Mouse (Mus musculus) liver, embryonic 16.5 days (tissue): ENCODE measurements around the gene Smg5. TPM values are rescaled to one million over a fixed set of nuclear protein-coding genes. Genes with fewer than 3 reads are reported as not detected.
"Not testable (repeated sequence)": the region's sequence is repeated elsewhere in the genome, so short reads cannot be mapped to it uniquely, and the experiment has no call there.

Source experiments
- ATAC-seq: fragments of 200-750 bp; cut with Nextera tagmentation; 2 replicates; pipeline ENCODE4 v1.8.0; 2017; ENCODE audit warnings: low read depth, mild to moderate bottlenecking, moderate number of reproducible peaks, moderate library complexity
- H3K27ac ChIP-seq: fragments of 300-500 bp; sonication (generic); 2 replicates; pipeline ENCODE4 v1.5.1; 2014; ENCODE audit warnings: mild to moderate bottlenecking, low read length
- H3K27me3 ChIP-seq: fragments of 300-500 bp; sonication (generic); 2 replicates; pipeline ENCODE4 v1.6.1; 2014; ENCODE audit warnings: low read depth, low read length, mixed read lengths; ENCODE audit not compliant: control insufficient read depth, insufficient read depth
- H3K36me3 ChIP-seq: fragments of 300-500 bp; sonication (generic); 2 replicates; pipeline ENCODE4 v1.6.1; 2014; ENCODE audit warnings: mild to moderate bottlenecking; ENCODE audit not compliant: control insufficient read depth, insufficient read depth
- H3K4me1 ChIP-seq: fragments of 300-500 bp; sonication (generic); 2 replicates; pipeline ENCODE4 v1.6.1; 2014; ENCODE audit warnings: low read depth, low read length, mixed read lengths; ENCODE audit not compliant: control insufficient read depth
- H3K4me2 ChIP-seq: fragments of 300-500 bp; sonication (generic); 2 replicates; pipeline ENCODE4 v1.6.1; 2014; ENCODE audit warnings: low read depth, low read length, mixed read lengths
- H3K4me3 ChIP-seq: fragments of 300-500 bp; sonication (generic); 2 replicates; pipeline ENCODE4 v1.5.1; 2014; ENCODE audit warnings: low read depth, mild to moderate bottlenecking, low read length
- H3K9ac ChIP-seq: fragments of 300-500 bp; sonication (generic); 2 replicates; pipeline ENCODE4 v1.6.1; 2014; ENCODE audit warnings: low read depth, low read length
- H3K9me3 ChIP-seq: fragments of 300-500 bp; sonication (generic); replicated peaks from 2 replicates; pipeline ENCODE4 v1.6.1; 2016; ENCODE audit warnings: low read length; ENCODE audit not compliant: control insufficient read depth
- WGBS: fragments of 180-500 bp; shearing (Covaris S2); extraction: QIAGEN DNeasy Blood & Tissue Kit; methylation state at CpG from one replicate; pipeline ENCODE4 v1.1.7; 2014; ENCODE audit not compliant: insufficient replicate concordance; 5-methylcytosine and 5-hydroxymethylcytosine counted together
- polyA plus RNA-seq: library from polyadenylated mRNA; unstranded; fragments of >200 nt; fragmentation: Nextera tagmentation; extraction: Ambion mirVana; gene quantifications from 2 replicates; pipeline ENCODE4 v1.2.1, GENCODE M21; 2015

Gene Smg5
- polyA plus RNA-seq, 1 experiment from 2014 or later, result 30.8 TPM

- not testable (repeated sequence) for H3K4me3 ChIP-seq, H3K36me3 ChIP-seq, H3K27me3 ChIP-seq, H3K9ac ChIP-seq, H3K4me2 ChIP-seq, ATAC-seq, H3K27ac ChIP-seq, H3K9me3 ChIP-seq, H3K4me1 ChIP-seq
- WGBS, result 43% methylated on average over 5 of the region's 7 CpGs
Measured at GRCm38 (mm10) chr3:88376644-88377043, 40.6 kb downstream of the Smg5 start.

GRCm38 (mm10) chr3:88378599-88378998 is 42.5 kb downstream of the Smg5 start, which contains the start of gene Bglap2:
Bglap2 (minus strand) TSS chr3:88378699.
- ATAC-seq, H3K27me3 ChIP-seq, H3K36me3 ChIP-seq, H3K4me3 ChIP-seq, H3K9me3 ChIP-seq, H3K4me2 ChIP-seq, H3K9ac ChIP-seq, H3K4me1 ChIP-seq, H3K27ac ChIP-seq: not testable (repeated sequence)
- 60% methylated on average over 5 of the region's 5 CpGs for WGBS

- not testable (repeated sequence) for H3K27me3 ChIP-seq, H3K27ac ChIP-seq, H3K9ac ChIP-seq, H3K4me1 ChIP-seq, H3K9me3 ChIP-seq, H3K4me3 ChIP-seq, H3K36me3 ChIP-seq
- peak overlapping the region; percentile 18; the same call in 1 of the 2 replicates for H3K4me2 ChIP-seq
- WGBS, result 14% methylated on average over 20 of the region's 22 CpGs
- ATAC-seq, result peak; percentile 82
Measured at GRCm38 (mm10) chr3:88381389-88382315, 45.6 kb downstream of the Smg5 start.

- not testable (repeated sequence) for H3K27me3 ChIP-seq, ATAC-seq
Measured at GRCm38 (mm10) chr3:88382383-88382782, 46.3 kb downstream of the Smg5 start.

DNA sequence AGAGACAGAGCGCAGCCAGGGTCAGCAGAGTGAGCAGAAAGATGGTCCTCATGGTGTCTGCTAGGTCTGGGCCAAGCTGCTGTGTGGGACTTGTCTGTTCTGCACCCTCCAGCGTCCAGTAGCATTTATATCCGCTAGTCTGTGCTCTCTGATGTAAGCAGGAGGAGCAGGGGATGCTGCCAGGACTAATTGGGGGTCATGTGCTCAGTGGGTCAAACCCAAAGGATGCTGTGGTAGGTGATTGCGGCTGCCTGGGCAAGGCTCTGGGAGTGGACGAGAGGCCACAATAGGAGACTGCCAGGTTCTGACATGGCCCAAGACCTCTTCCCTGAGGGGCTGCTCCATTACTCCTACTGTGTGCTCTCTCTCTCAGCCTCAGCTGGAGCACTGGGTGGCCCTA is 48.3 kb downstream of the Smg5 start, which contains the start of gene Bglap:
Gene Bglap (minus strand): TSS at position 101 of the 400 bp plus-strand sequence.
- no peaks in the 10 kb centered on the region for H3K9me3 ChIP-seq
- no peak for ATAC-seq
- H3K27ac ChIP-seq, result no peak within 1 kb of the TSS
- no peaks in the 10 kb centered on the region for H3K27me3 ChIP-seq
- H3K9ac ChIP-seq, result no peak within 1 kb of the TSS
- H3K4me1 ChIP-seq, result no peaks in the 10 kb centered on the region; the same call in 1 of the 2 replicates
- no peak within 1 kb of the TSS for H3K4me2 ChIP-seq
- no peak within 1 kb of the TSS for H3K4me3 ChIP-seq
- no peaks in the 10 kb centered on the region for H3K36me3 ChIP-seq
- 62% methylated on average over 5 of the region's 5 CpGs for WGBS

More at GRCm38 (mm10) chr3:88382383-88382782, 46.3 kb downstream of the Smg5 start:
- H3K27ac ChIP-seq, H3K4me3 ChIP-seq, H3K9me3 ChIP-seq, H3K9ac ChIP-seq, H3K4me1 ChIP-seq, H3K36me3 ChIP-seq, H3K4me2 ChIP-seq: not testable (repeated sequence)
- WGBS, result 0% methylated on average over 1 of the region's 7 CpGs

GRCm38 (mm10) chr3:88393776-88394375 is 57.8 kb downstream of the Smg5 start:
- Histone ChIP-seq H3K4me1 (no peaks in the 10 kb centered on the region), H3K27me3 (no peaks in the 10 kb centered on the region), H3K36me3 (peaks cover 8% of the 10 kb centered on the region), H3K9me3 (no peaks in the 10 kb centered on the region), H3K4me2 (no peak overlapping the region), H3K9ac (no peak overlapping the region), H3K4me3 (no peak overlapping the region), H3K27ac (no peak overlapping the region)
- ATAC-seq, result no peak
- 85% methylated on average over 9 of the region's 9 CpGs for WGBS

GRCm38 (mm10) chr3:88395288-88395687 is 59.2 kb downstream of the Smg5 start:
- Histone ChIP-seq H3K9me3 (no peaks in the 10 kb centered on the region), H3K9ac (no peak overlapping the region), H3K27me3 (no peaks in the 10 kb centered on the region), H3K4me3 (no peak overlapping the region), H3K27ac (no peak overlapping the region), H3K4me2 (no peak overlapping the region), H3K4me1 (no peaks in the 10 kb centered on the region), H3K36me3 (peaks cover 4% of the 10 kb centered on the region)
- no peak for ATAC-seq
- 83% methylated on average over 6 of the region's 6 CpGs for WGBS

DNA sequence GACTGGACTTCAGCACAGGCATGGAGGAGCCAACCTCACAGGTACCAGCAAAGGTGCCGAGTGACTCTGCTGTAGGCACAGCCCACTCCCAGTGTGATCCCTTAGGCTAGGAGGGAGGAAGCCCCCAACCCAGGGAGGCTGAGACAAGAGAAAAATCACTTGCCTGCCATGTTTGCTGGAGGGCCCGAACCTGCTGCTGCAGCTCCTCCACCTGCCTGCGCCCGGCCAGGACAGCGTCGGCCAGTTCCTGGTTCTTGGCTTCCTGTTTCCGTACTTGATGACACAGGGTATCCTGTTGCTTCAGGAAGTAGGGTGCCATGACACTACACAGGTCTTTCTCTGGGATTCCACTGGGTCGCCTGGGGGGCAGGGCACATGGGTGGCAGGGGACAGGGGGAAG is 59.7 kb downstream of the Smg5 start:
- Histone ChIP-seq H3K9ac (no peak overlapping the region), H3K4me3 (no peak overlapping the region), H3K4me2 (no peak overlapping the region), H3K27ac (no peak overlapping the region), H3K4me1 (no peaks in the 10 kb centered on the region), H3K27me3 (no peaks in the 10 kb centered on the region), H3K36me3 (peaks cover 4% of the 10 kb centered on the region), H3K9me3 (no peaks in the 10 kb centered on the region)
- WGBS, result 82% methylated on average over 8 of the region's 8 CpGs
- ATAC-seq, result peak; percentile 9; the same call in 1 of the 2 replicates

DNA sequence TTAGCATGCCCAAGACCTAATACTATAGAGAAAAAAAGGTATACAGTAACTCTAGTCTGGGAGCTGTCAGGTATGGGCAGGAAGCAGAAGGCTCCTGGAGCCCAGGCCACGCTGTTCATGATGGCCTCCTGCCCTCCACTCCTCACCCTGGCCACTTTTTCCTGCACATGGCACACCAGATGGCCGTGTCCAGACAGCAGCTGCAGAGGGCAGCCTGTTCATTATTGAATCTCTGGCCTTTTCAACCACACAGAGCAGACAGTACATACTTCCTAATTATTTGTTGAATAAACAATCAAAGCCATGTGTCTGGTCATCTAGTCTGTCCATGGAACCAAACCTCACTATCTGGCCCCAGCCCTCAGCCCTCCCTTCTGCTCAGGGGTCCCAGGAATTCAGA is 62.6 kb downstream of the Smg5 start:
- H3K4me1 ChIP-seq, result no peaks in the 10 kb centered on the region
- peaks cover 4% of the 10 kb centered on the region for H3K36me3 ChIP-seq
- H3K9ac ChIP-seq, result no peak overlapping the region
- no peak overlapping the region for H3K27ac ChIP-seq
- no peaks in the 10 kb centered on the region for H3K9me3 ChIP-seq
- no peaks in the 10 kb centered on the region for H3K27me3 ChIP-seq
- 79% methylated on average over 2 of the region's 2 CpGs for WGBS
- H3K4me3 ChIP-seq, result no peak overlapping the region
- ATAC-seq, result no peak
- no peak overlapping the region for H3K4me2 ChIP-seq
